Mouse (Mus musculus): ENCODE data around the gene Scrt2. TPM values are rescaled to one million over a fixed set of nuclear protein-coding genes. Genes with fewer than 3 reads are reported as not detected.

Gene Scrt2
- polyA plus RNA-seq, 1 experiment from 2014 or later: 9.2 TPM

Other genes starting within 250 kb of the Scrt2 start
- 0.42 and 0.43 TPM in 2 replicates for gene Rspo4, start 238.6 kb upstream of the Scrt2 start, polyA plus RNA-seq (2015; fragmentation: Nextera tagmentation; extraction: Ambion mirVana)
- 0.50 and 2.1 TPM in 2 replicates for gene Angpt4, start 170.3 kb upstream of the Scrt2 start, polyA plus RNA-seq (2015; fragmentation: Nextera tagmentation; extraction: Ambion mirVana)
- gene Fam110a, start 101.3 kb upstream of the Scrt2 start, polyA plus RNA-seq (2015; fragmentation: Nextera tagmentation; extraction: Ambion mirVana): 31.3 and 32.0 TPM in 2 replicates
- gene Slc52a3, start 85.0 kb upstream of the Scrt2 start, polyA plus RNA-seq (2015; fragmentation: Nextera tagmentation; extraction: Ambion mirVana): 1.4 and 1.7 TPM in 2 replicates
- 25.8 and 27.7 TPM in 2 replicates for gene Srxn1, start 24.0 kb downstream of the Scrt2 start, polyA plus RNA-seq (2015; fragmentation: Nextera tagmentation; extraction: Ambion mirVana)
- gene Tcf15, start 62.0 kb downstream of the Scrt2 start, polyA plus RNA-seq (2015; fragmentation: Nextera tagmentation; extraction: Ambion mirVana): 2.1 and 4.0 TPM in 2 replicates
- gene Csnk2a1, start 145.3 kb downstream of the Scrt2 start, polyA plus RNA-seq (2015; fragmentation: Nextera tagmentation; extraction: Ambion mirVana): 99.6 and 106 TPM in 2 replicates
- 30.1 and 34.0 TPM in 2 replicates for gene Tbc1d20, start 212.3 kb downstream of the Scrt2 start, polyA plus RNA-seq (2015; fragmentation: Nextera tagmentation; extraction: Ambion mirVana)

Measured in neural tube, embryonic 15.5 days (tissue).